Mouse (Mus musculus) thymus, adult 2 months (tissue): ENCODE measurements around the gene Fam135a.

Source experiments
- CTCF ChIP-seq: fragments of 200-500 bp; IDR thresholded peaks from 2 replicates; pipeline ENCODE4 v1.5.1; 2012; ENCODE audit warnings: mild to moderate bottlenecking, control low read depth, low read length, moderate library complexity, borderline replicate concordance; ENCODE audit not compliant: control insufficient read depth, poor library complexity, insufficient read depth; ENCODE audit errors: extremely low read depth
- POLR2A ChIP-seq: fragments of 200-500 bp; IDR thresholded peaks from 2 replicates; pipeline ENCODE4 v1.6.1; 2012; ENCODE audit warnings: mild to moderate bottlenecking, low read length, control low read depth, moderate library complexity; ENCODE audit not compliant: control insufficient read depth, poor library complexity, insufficient read depth; ENCODE audit errors: extremely low read depth

DNA sequence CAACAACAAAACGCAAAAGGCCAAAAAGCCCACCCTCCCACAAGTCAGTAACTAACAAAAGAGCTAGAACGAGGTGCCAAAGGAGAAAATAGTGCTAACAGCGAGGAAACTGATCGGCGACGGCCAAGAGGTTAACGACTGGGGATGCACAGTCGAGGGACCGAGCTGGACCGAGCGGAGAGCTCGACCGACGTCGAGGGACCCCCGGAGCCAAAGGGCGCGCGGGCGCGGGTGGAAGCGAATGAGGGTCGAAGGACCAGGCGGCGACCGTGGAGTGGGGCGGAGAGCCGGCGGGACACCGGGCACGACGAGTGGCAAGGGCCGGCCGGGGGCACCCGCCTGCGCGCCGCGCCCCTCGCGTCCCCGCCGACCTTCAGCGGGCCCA lies 608 bp downstream of the Fam135a start:
- no peak for TF ChIP-seq POLR2A
- TF ChIP-seq CTCF = no peak
